Mouse (Mus musculus) Patski (cell line): ENCODE results near the gene Qtrt1. TPM values are rescaled to one million over a fixed set of nuclear protein-coding genes. Genes with fewer than 3 reads are reported as not detected.

Experiments used
- ATAC-seq: fragments of 100-300 bp; one replicate; pipeline ENCODE4 v1.8.0; 2021
- CTCF ChIA-PET: fragments of 350-600 bp; sonication (Branson Sonifier 250); formaldehyde crosslinking; loops from one replicate; lab custom pipeline; 2022; ENCODE audit warnings: inconsistent platforms; lab: Charles Lee
- POLR2A ChIA-PET: fragments of 350-600 bp; sonication (Branson Sonifier 250); formaldehyde crosslinking; loops from one replicate; lab custom pipeline; 2022; ENCODE audit warnings: antibody characterized with exemption, inconsistent platforms; lab: Charles Lee
- DNase-seq: peaks from one replicate; pipeline ENCODE4 v3.0.0-alpha.2; 2011; ENCODE audit warnings: low read depth, low spot score
- H3K27me3 ChIP-seq: fragments of 371-371 bp; one replicate; pipeline ENCODE4 v1.5.1; 2021
- CTCF ChIP-seq: fragments of 100-300 bp; IDR thresholded peaks from one replicate; pipeline ENCODE4 v1.5.1; 2021
- in situ Hi-C: fragments of 300-500 bp; cut with MboI; formaldehyde crosslinking; loops from 3 replicates; pipeline ENCODE4 v1.11.1; 2018; ENCODE audit warnings: low pct_unique_long_range_greater_than_20kb, mixed read lengths
- polyA plus RNA-seq: library from polyadenylated mRNA; unstranded; gene quantifications from one replicate; pipeline ENCODE4 v1.2.3, GENCODE M21; 2021

Gene Qtrt1
- polyA plus RNA-seq, 1 experiment from 2014 or later: 30.2 TPM

- DNase-seq (no peak), ATAC-seq (no peak)
- CTCF ChIA-PET: interaction anchor here (0.8 to 1.7 kb wide), 3 partner anchors 10 to 15 kb away, joined by 3 read pairs; no protein-coding TSS in a partner anchor
- H3K27me3 ChIP-seq: no peaks in the 10 kb centered on the region
- in situ Hi-C loops: no loop called here
- POLR2A ChIA-PET: interaction anchor here (1.0 kb wide), 1 partner anchor 12 kb away, joined by 3 read pairs; no protein-coding TSS in a partner anchor
- TF ChIP-seq CTCF: no peak
Measured at GRCm38 (mm10) chr9:21445081-21445744, 33.6 kb downstream of the Qtrt1 start.

- no peak for ATAC-seq
- no peak for DNase-seq
- TF ChIP-seq CTCF: no peak
- POLR2A ChIA-PET: no interaction called here
- H3K27me3 ChIP-seq: no peaks in the 10 kb centered on the region
- CTCF ChIA-PET: no interaction called here
- in situ Hi-C loops: no loop called here
Measured at GRCm38 (mm10) chr9:21447778-21448177, 36.1 kb downstream of the Qtrt1 start.

GRCm38 (mm10) chr9:21449710-21450109, 38.1 kb downstream of the Qtrt1 start:
- DNase-seq (no peak), ATAC-seq (no peak)
- TF ChIP-seq CTCF: no peak
- ChIA-PET CTCF (interaction anchor here (1.0 to 1.4 kb wide), 2 partner anchors 11 to 24 kb away, joined by 3 to 5 read pairs; no protein-coding TSS in a partner anchor), POLR2A (no interaction called here)
- H3K27me3 ChIP-seq: no peaks in the 10 kb centered on the region
- in situ Hi-C loops: no loop called here

- ChIA-PET POLR2A (no interaction called here), CTCF (no interaction called here)
- in situ Hi-C loops: no loop called here
- no peaks in the 10 kb centered on the region for H3K27me3 ChIP-seq
- no peak for TF ChIP-seq CTCF
- DNase-seq: no peak
- ATAC-seq: no peak
Measured at GRCm38 (mm10) chr9:21450270-21450669, 38.6 kb downstream of the Qtrt1 start.

GRCm38 (mm10) chr9:21451391-21451790, 39.8 kb downstream of the Qtrt1 start:
- ChIA-PET POLR2A (no interaction called here), CTCF (interaction anchor here (0.9 kb wide), 1 partner anchor 20 kb away, joined by 3 read pairs; no protein-coding TSS in a partner anchor)
- ATAC-seq: no peak
- no peak for DNase-seq
- H3K27me3 ChIP-seq: no peaks in the 10 kb centered on the region
- no peak for TF ChIP-seq CTCF
- in situ Hi-C loops: no loop called here

- TF ChIP-seq CTCF: no peak
- POLR2A ChIA-PET: no interaction called here
- no peaks in the 10 kb centered on the region for H3K27me3 ChIP-seq
- no peak for ATAC-seq
- in situ Hi-C loops: no loop called here
- CTCF ChIA-PET: interaction anchor here (0.9 kb wide), 1 partner anchor 20 kb away, joined by 3 read pairs; no protein-coding TSS in a partner anchor
- no peak for DNase-seq
Measured at GRCm38 (mm10) chr9:21451870-21452269, 40.2 kb downstream of the Qtrt1 start.

GRCm38 (mm10) chr9:21453003-21453402, 41.4 kb downstream of the Qtrt1 start:
- ChIA-PET CTCF (no interaction called here), POLR2A (no interaction called here)
- no peak for TF ChIP-seq CTCF
- no peaks in the 10 kb centered on the region for H3K27me3 ChIP-seq
- ATAC-seq (no peak), DNase-seq (no peak)
- in situ Hi-C loops: no loop called here

GRCm38 (mm10) chr9:21453459-21453858, 41.8 kb downstream of the Qtrt1 start:
- ChIA-PET CTCF (no interaction called here), POLR2A (no interaction called here)
- TF ChIP-seq CTCF: no peak
- DNase-seq (no peak), ATAC-seq (no peak)
- no peaks in the 10 kb centered on the region for H3K27me3 ChIP-seq
- in situ Hi-C loops: no loop called here

GRCm38 (mm10) chr9:21454556-21454955, 42.9 kb downstream of the Qtrt1 start:
- ChIA-PET POLR2A (no interaction called here), CTCF (no interaction called here)
- ATAC-seq: no peak
- in situ Hi-C loops: no loop called here
- H3K27me3 ChIP-seq: no peaks in the 10 kb centered on the region
- DNase-seq: no peak
- TF ChIP-seq CTCF: no peak

GRCm38 (mm10) chr9:21455103-21455770, 43.6 kb downstream of the Qtrt1 start:
- POLR2A ChIA-PET: no interaction called here
- H3K27me3 ChIP-seq: no peaks in the 10 kb centered on the region
- TF ChIP-seq CTCF: no peak
- in situ Hi-C loops: no loop called here
- ATAC-seq: no peak
- DNase-seq: no peak
- CTCF ChIA-PET: no interaction called here
